Mouse (Mus musculus) adrenal gland, postnatal 25 days (tissue): ENCODE results near the gene Ano5. TPM values are rescaled to one million over a fixed set of nuclear protein-coding genes. Genes with fewer than 3 reads are reported as not detected.
A peak's percentile ranks its signal among the peaks of the same experiment; 100 is the strongest.

ENCODE experiments used
- DNase-seq: peaks from one replicate; pipeline ENCODE4 v3.0.0; 2021; ENCODE audit warnings: mixed read lengths
- long read RNA-seq: library from polyadenylated mRNA; stranded (forward); transcript quantifications from one replicate; pipeline ENCODE4 v2.0.0, GENCODE M21; 2021
- total RNA-seq: library from RNA; stranded (reverse); gene quantifications from 2 replicates; pipeline ENCODE4 v1.2.3, GENCODE M21; 2021

The Ano5 gene
- total RNA-seq, result 0.18 TPM in 1 of 2 replicates, not detected in the other
- long read RNA-seq, result 0 reads

GRCm38 (mm10) chr7:51510671-51511651 is at the start of gene Ano5:
Gene Ano5 (plus strand): TSS chr7:51511029.
- DNase-seq, result peak; percentile 31

- DNase-seq, result no peak
Measured at GRCm38 (mm10) chr7:51499396-51499795, 11.4 kb upstream of the Ano5 start.

GRCm38 (mm10) chr7:51503940-51504339 is 6.9 kb upstream of the Ano5 start:
- no peak for DNase-seq

- DNase-seq, result no peak
Measured at GRCm38 (mm10) chr7:51510147-51510546, 682 bp upstream of the Ano5 start.

- DNase-seq, result no peak
Measured at GRCm38 (mm10) chr7:51539344-51539743, 28.5 kb downstream of the Ano5 start.

GRCm38 (mm10) chr7:51540736-51541135 is 29.9 kb downstream of the Ano5 start:
- peak; percentile 21 for DNase-seq

GRCm38 (mm10) chr7:51600021-51600420 is 89.2 kb downstream of the Ano5 start:
- DNase-seq, result no peak

GRCm38 (mm10) chr7:51603741-51604140 is 92.9 kb downstream of the Ano5 start:
- peak; percentile 14 for DNase-seq

- DNase-seq, result no peak
Measured at GRCm38 (mm10) chr7:51614404-51614803, 103.6 kb downstream of the Ano5 start.

- no peak for DNase-seq
Measured at GRCm38 (mm10) chr7:51617941-51618340, 107.1 kb downstream of the Ano5 start.

GRCm38 (mm10) chr7:51618412-51618811 is 107.6 kb downstream of the Ano5 start:
- DNase-seq, result no peak

GRCm38 (mm10) chr7:51619977-51620376 is 109.1 kb downstream of the Ano5 start:
- no peak for DNase-seq

- peak; percentile 77 for DNase-seq
Measured at GRCm38 (mm10) chr7:51621694-51622145, 110.9 kb downstream of the Ano5 start, which contains the start of gene Slc17a6. Gene Slc17a6 (plus strand): TSS chr7:51622006.

GRCm38 (mm10) chr7:51622196-51622595 is 111.4 kb downstream of the Ano5 start:
- DNase-seq, result no peak

- DNase-seq, result no peak
Measured at GRCm38 (mm10) chr7:51622666-51623065, 111.8 kb downstream of the Ano5 start.

- DNase-seq, result no peak
Measured at GRCm38 (mm10) chr7:51624336-51624897, 113.6 kb downstream of the Ano5 start.

- no peak for DNase-seq
Measured at GRCm38 (mm10) chr7:51625161-51625560, 114.3 kb downstream of the Ano5 start.

- DNase-seq, result no peak
Measured at GRCm38 (mm10) chr7:51625591-51626255, 114.9 kb downstream of the Ano5 start.

- DNase-seq, result no peak
Measured at GRCm38 (mm10) chr7:51626451-51627000, 115.7 kb downstream of the Ano5 start.

- no peak for DNase-seq
Measured at GRCm38 (mm10) chr7:51627001-51627631, 116.3 kb downstream of the Ano5 start.

GRCm38 (mm10) chr7:51627666-51628065 is 116.8 kb downstream of the Ano5 start:
- DNase-seq, result no peak

- DNase-seq, result no peak
Measured at GRCm38 (mm10) chr7:51628349-51628748, 117.5 kb downstream of the Ano5 start.
